Mouse (Mus musculus): ENCODE measurements around the gene Rnf6. TPM values are rescaled to one million over a fixed set of nuclear protein-coding genes. Genes with fewer than 3 reads are reported as not detected.

Gene Rnf6
- total RNA-seq, 1 experiment: 25.1 TPM

DNA sequence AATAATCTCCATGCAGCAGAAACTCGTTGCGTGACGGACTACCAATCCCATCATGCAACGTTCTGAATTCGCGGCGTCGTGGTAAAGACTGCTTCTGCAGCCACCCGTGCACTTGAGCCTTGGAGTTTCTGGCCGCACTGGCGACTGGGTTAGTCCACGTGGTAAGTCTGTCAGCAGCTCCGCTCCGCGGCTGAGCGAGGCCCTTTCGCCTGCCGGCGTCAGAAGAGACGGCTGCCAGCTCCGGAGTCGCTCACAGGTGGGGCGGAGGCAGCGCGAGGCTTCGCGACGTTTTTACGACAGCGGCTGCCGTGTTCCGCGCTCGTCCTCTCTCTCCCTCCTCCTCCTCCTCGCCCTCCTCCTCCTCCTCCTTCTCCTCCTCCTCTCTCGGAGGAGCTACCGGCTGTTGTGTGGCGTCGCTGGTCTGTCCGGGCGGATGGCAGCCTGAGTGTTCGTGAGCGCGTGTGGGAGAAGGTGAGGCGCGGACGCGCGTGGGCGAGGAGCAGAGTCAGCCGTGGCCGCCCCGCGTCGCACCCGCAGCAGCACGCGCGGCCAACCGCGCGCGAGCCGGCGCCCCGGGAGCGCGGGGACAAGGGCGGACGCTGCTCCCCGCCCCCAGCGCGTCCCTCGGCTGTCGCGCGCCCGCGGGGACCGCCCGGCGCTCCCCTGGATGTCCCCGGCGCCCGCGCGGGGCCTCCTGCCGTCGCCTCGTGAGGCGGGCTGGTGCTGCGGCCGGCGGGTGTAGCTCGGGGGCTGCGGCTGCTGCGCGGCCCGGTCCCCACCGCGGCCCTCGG is 9.7 kb upstream of the Rnf6 start, which contains the start of gene Cdk8:
TSS of gene Cdk8 (plus strand) at position 367 of the 791 bp plus-strand sequence.
- peaks cover 2% of the 10 kb centered on the region; the same call in 1 of the 2 replicates for H3K36me3 ChIP-seq (ENCODE audit: control insufficient read depth, insufficient read depth, low read length, poor library complexity, severe bottlenecking)
- peak within 1 kb of the TSS; percentile 88 to 98 for H3K4me3 ChIP-seq (ENCODE audit: insufficient read depth in 1 of 2, low read depth in 1 of 2, low read length in 2 of 2, poor library complexity in 1 of 2, severe bottlenecking in 1 of 2)
- no peaks in the 10 kb centered on the region for H3K9me3 ChIP-seq (ENCODE audit: control insufficient read depth, insufficient read depth, low read depth, low read length)
- H3K27ac ChIP-seq (ENCODE audit: insufficient read depth, low read depth, low read length, poor library complexity, severe bottlenecking): peak within 1 kb of the TSS; percentile 76
- H3K9ac ChIP-seq (ENCODE audit: insufficient read depth, low read depth, low read length, poor library complexity, severe bottlenecking): peak within 1 kb of the TSS; percentile 83
- peak; percentile 89 for DNase-seq (ENCODE audit: low read depth, low spot score)
- TF ChIP-seq ZC3H11A (IDR thresholded peaks at IDR 0.05; ENCODE audit: borderline replicate concordance, low read depth, low read length): no peak
- TF ChIP-seq HCFC1 (IDR thresholded peaks at IDR 0.05; ENCODE audit: borderline replicate concordance, insufficient read depth, low read length): peak; percentile 82
- no peak for TF ChIP-seq CHD2 (IDR thresholded peaks at IDR 0.05; ENCODE audit: low read depth, low read length)
- TF ChIP-seq MAFK (IDR thresholded peaks at IDR 0.05; ENCODE audit: insufficient read depth, low read depth, low read length): no peak
- no peak for TF ChIP-seq ZNF384 (IDR thresholded peaks at IDR 0.05; ENCODE audit: low read depth, low read length)
- in situ Hi-C loops (cut with MboI; ENCODE audit: low sequenced_read_pairs in 2 of 2, unreplicated experiment in 2 of 2): no loop called here
- peaks cover 0 to 3% of the 10 kb centered on the region in 2 experiments; a peak in 1 of 4 replicates for H3K4me1 ChIP-seq (ENCODE audit: control insufficient read depth in 2 of 2, insufficient read depth in 2 of 2, low read length in 2 of 2, poor library complexity in 1 of 2)

GRCm38 (mm10) chr5:146229869-146230650 is 8.7 kb upstream of the Rnf6 start:
- H3K36me3 ChIP-seq (ENCODE audit: control insufficient read depth, insufficient read depth, low read length, poor library complexity, severe bottlenecking): no peaks in the 10 kb centered on the region
- in situ Hi-C loops (cut with MboI; ENCODE audit: low sequenced_read_pairs in 2 of 2, unreplicated experiment in 2 of 2): no loop called here
- peak overlapping the region; percentile 88 to 98; a peak in 3 of 4 replicates for H3K4me3 ChIP-seq (ENCODE audit: insufficient read depth in 1 of 2, low read depth in 1 of 2, low read length in 2 of 2, poor library complexity in 1 of 2, severe bottlenecking in 1 of 2)
- no peak for DNase-seq (ENCODE audit: low read depth, low spot score)
- H3K4me1 ChIP-seq (ENCODE audit: control insufficient read depth in 2 of 2, insufficient read depth in 2 of 2, low read length in 2 of 2, poor library complexity in 1 of 2): 0 out of 4 replicates have a peak, but pooled peaks cover 0 to 3% of the 10 kb centered on the region in 2 experiments
- H3K27ac ChIP-seq (ENCODE audit: insufficient read depth, low read depth, low read length, poor library complexity, severe bottlenecking): no peak overlapping the region; the same call in 1 of the 2 replicates
- TF ChIP-seq MAFK (IDR thresholded peaks at IDR 0.05; ENCODE audit: insufficient read depth, low read depth, low read length): no peak
- TF ChIP-seq CHD2 (IDR thresholded peaks at IDR 0.05; ENCODE audit: low read depth, low read length): no peak
- no peak for TF ChIP-seq ZC3H11A (IDR thresholded peaks at IDR 0.05; ENCODE audit: borderline replicate concordance, low read depth, low read length)
- TF ChIP-seq ZNF384 (IDR thresholded peaks at IDR 0.05; ENCODE audit: low read depth, low read length): no peak
- TF ChIP-seq HCFC1 (IDR thresholded peaks at IDR 0.05; ENCODE audit: borderline replicate concordance, insufficient read depth, low read length): no peak
- H3K9ac ChIP-seq (ENCODE audit: insufficient read depth, low read depth, low read length, poor library complexity, severe bottlenecking): peak overlapping the region; percentile 83; the same call in 1 of the 2 replicates
- H3K9me3 ChIP-seq (ENCODE audit: control insufficient read depth, insufficient read depth, low read depth, low read length): no peaks in the 10 kb centered on the region

GRCm38 (mm10) chr5:146227496-146227895 is 6.1 kb upstream of the Rnf6 start:
- DNase-seq (ENCODE audit: low read depth, low spot score): no peak
- Histone ChIP-seq H3K9ac (ENCODE audit: insufficient read depth, low read depth, low read length, poor library complexity, severe bottlenecking) (no peak overlapping the region), H3K36me3 (ENCODE audit: control insufficient read depth, insufficient read depth, low read length, poor library complexity, severe bottlenecking) (no peaks in the 10 kb centered on the region), H3K27ac (ENCODE audit: insufficient read depth, low read depth, low read length, poor library complexity, severe bottlenecking) (no peak overlapping the region), H3K4me1 (ENCODE audit: control insufficient read depth in 2 of 2, insufficient read depth in 2 of 2, low read length in 2 of 2, poor library complexity in 1 of 2) (no peaks in the 10 kb centered on the region), H3K9me3 (ENCODE audit: control insufficient read depth, insufficient read depth, low read depth, low read length) (no peaks in the 10 kb centered on the region), H3K4me3 (ENCODE audit: insufficient read depth in 1 of 2, low read depth in 1 of 2, low read length in 2 of 2, poor library complexity in 1 of 2, severe bottlenecking in 1 of 2) (no peak overlapping the region)
- in situ Hi-C loops (cut with MboI; ENCODE audit: low sequenced_read_pairs in 2 of 2, unreplicated experiment in 2 of 2): no loop called here
- TF ChIP-seq HCFC1 (IDR thresholded peaks at IDR 0.05; ENCODE audit: borderline replicate concordance, insufficient read depth, low read length) (no peak), ZNF384 (IDR thresholded peaks at IDR 0.05; ENCODE audit: low read depth, low read length) (no peak), ZC3H11A (IDR thresholded peaks at IDR 0.05; ENCODE audit: borderline replicate concordance, low read depth, low read length) (no peak), CHD2 (IDR thresholded peaks at IDR 0.05; ENCODE audit: low read depth, low read length) (no peak), MAFK (IDR thresholded peaks at IDR 0.05; ENCODE audit: insufficient read depth, low read depth, low read length) (no peak)

- Histone ChIP-seq H3K4me1 (ENCODE audit: control insufficient read depth in 2 of 2, insufficient read depth in 2 of 2, low read length in 2 of 2, poor library complexity in 1 of 2) (no peaks in the 10 kb centered on the region), H3K36me3 (ENCODE audit: control insufficient read depth, insufficient read depth, low read length, poor library complexity, severe bottlenecking) (no peaks in the 10 kb centered on the region), H3K9me3 (ENCODE audit: control insufficient read depth, insufficient read depth, low read depth, low read length) (no peaks in the 10 kb centered on the region), H3K27ac (ENCODE audit: insufficient read depth, low read depth, low read length, poor library complexity, severe bottlenecking) (no peak overlapping the region), H3K9ac (ENCODE audit: insufficient read depth, low read depth, low read length, poor library complexity, severe bottlenecking) (no peak overlapping the region), H3K4me3 (ENCODE audit: insufficient read depth in 1 of 2, low read depth in 1 of 2, low read length in 2 of 2, poor library complexity in 1 of 2, severe bottlenecking in 1 of 2) (no peak overlapping the region)
- no peak for DNase-seq (ENCODE audit: low read depth, low spot score)
- in situ Hi-C loops (cut with MboI; ENCODE audit: low sequenced_read_pairs in 2 of 2, unreplicated experiment in 2 of 2): no loop called here
- no peak for TF ChIP-seq HCFC1 (IDR thresholded peaks at IDR 0.05; ENCODE audit: borderline replicate concordance, insufficient read depth, low read length)
- TF ChIP-seq ZC3H11A (IDR thresholded peaks at IDR 0.05; ENCODE audit: borderline replicate concordance, low read depth, low read length): no peak
- no peak for TF ChIP-seq MAFK (IDR thresholded peaks at IDR 0.05; ENCODE audit: insufficient read depth, low read depth, low read length)
- TF ChIP-seq CHD2 (IDR thresholded peaks at IDR 0.05; ENCODE audit: low read depth, low read length): no peak
- TF ChIP-seq ZNF384 (IDR thresholded peaks at IDR 0.05; ENCODE audit: low read depth, low read length): no peak
Observed at GRCm38 (mm10) chr5:146223786-146224185, 2.4 kb upstream of the Rnf6 start.

All from ES-E14 (cell line).